Mouse (Mus musculus) adrenal gland, adult 2 months (tissue): ENCODE measurements around the gene Vmn1r175. TPM values are rescaled to one million over a fixed set of nuclear protein-coding genes. Genes with fewer than 3 reads are reported as not detected.
"Not testable (repeated sequence)": the region's sequence is repeated elsewhere in the genome, so short reads cannot be mapped to it uniquely, and the experiment has no call there.

ENCODE experiments used
- DNase-seq: peaks from one replicate; pipeline ENCODE4 v3.0.0; 2021
- long read RNA-seq: library from polyadenylated mRNA; stranded (forward); transcript quantifications from one replicate; pipeline ENCODE4 v2.0.0, GENCODE M21; 2021
- polyA plus RNA-seq: library from polyadenylated mRNA; depleted of rRNA; stranded (reverse); fragments of >200 nt; gene quantifications from 2 replicates; pipeline ENCODE4 v1.2.3, GENCODE M21; 2012; rRNA removed
- total RNA-seq, 2 experiments: library from RNA; stranded (reverse); gene quantifications; 2 replicates each; pipeline ENCODE4 v1.2.3; 2021

The Vmn1r175 gene
- not detected for total RNA-seq
- not detected in 2 replicates for polyA plus RNA-seq
- long read RNA-seq = 0 reads

DNA sequence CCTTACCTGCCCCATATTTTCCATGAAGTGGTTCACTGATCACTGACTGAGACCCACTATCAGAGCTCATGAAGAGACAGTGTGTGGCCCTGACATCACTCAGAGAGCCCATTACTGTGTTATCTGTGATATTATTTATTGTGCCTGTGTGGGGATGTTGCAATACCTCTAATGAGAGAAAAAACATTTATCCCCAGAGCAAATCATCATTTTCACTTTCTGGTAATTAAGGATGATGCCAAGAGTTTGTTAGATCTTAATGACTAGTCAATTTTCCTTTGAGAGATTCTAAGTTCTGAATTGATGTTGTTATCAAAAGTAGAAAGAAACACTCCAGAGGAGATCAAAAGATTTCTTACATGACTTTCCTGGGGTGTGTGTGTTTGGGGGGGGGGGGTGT is at the start of gene Vmn1r175:
Vmn1r175 (minus strand) TSS at position 101 of the 400 bp plus-strand sequence.
- DNase-seq = not testable (repeated sequence)

- DNase-seq = not testable (repeated sequence)
Observed at GRCm38 (mm10) chr7:23837272-23837671, 26.8 kb upstream of the Vmn1r175 start, which contains the start of gene Vmn1r176. Vmn1r176 (minus strand) TSS chr7:23837372.

- no peak for DNase-seq
Observed at GRCm38 (mm10) chr7:23784526-23784925, 25.9 kb downstream of the Vmn1r175 start.

Other genes starting within 250 kb of the Vmn1r175 start
- not detected for gene Vmn1r169, start 235.1 kb downstream of the Vmn1r175 start, total RNA-seq
- gene Vmn1r169, start 235.1 kb downstream of the Vmn1r175 start, polyA plus RNA-seq = not detected in 2 replicates
- not detected for gene Vmn1r170, start 204.5 kb downstream of the Vmn1r175 start, total RNA-seq
- not detected in 2 replicates for gene Vmn1r170, start 204.5 kb downstream of the Vmn1r175 start, polyA plus RNA-seq
- not detected for gene Vmn1r171, start 179.9 kb downstream of the Vmn1r175 start, total RNA-seq
- gene Vmn1r171, start 179.9 kb downstream of the Vmn1r175 start, polyA plus RNA-seq = not detected in 2 replicates
- gene Vmn1r172, start 152.3 kb downstream of the Vmn1r175 start, total RNA-seq = not detected
- not detected in 2 replicates for gene Vmn1r172, start 152.3 kb downstream of the Vmn1r175 start, polyA plus RNA-seq
- gene Vmn1r173, start 109.9 kb downstream of the Vmn1r175 start, total RNA-seq = not detected
- gene Vmn1r173, start 109.9 kb downstream of the Vmn1r175 start, polyA plus RNA-seq = not detected in 2 replicates
- gene Vmn1r174, start 58.4 kb downstream of the Vmn1r175 start, total RNA-seq = not detected
- gene Vmn1r174, start 58.4 kb downstream of the Vmn1r175 start, polyA plus RNA-seq = not detected in 2 replicates
- not detected for gene Vmn1r176, start 26.7 kb upstream of the Vmn1r175 start, total RNA-seq
- not detected in 2 replicates for gene Vmn1r176, start 26.7 kb upstream of the Vmn1r175 start, polyA plus RNA-seq
- gene Vmn1r177, start 55.8 kb upstream of the Vmn1r175 start, total RNA-seq = not detected
- not detected in 2 replicates for gene Vmn1r177, start 55.8 kb upstream of the Vmn1r175 start, polyA plus RNA-seq
- gene Vmn1r178, start 81.4 kb upstream of the Vmn1r175 start, total RNA-seq = not detected
- gene Vmn1r178, start 81.4 kb upstream of the Vmn1r175 start, polyA plus RNA-seq = not detected in 2 replicates
- gene Vmn1r179, start 116.3 kb upstream of the Vmn1r175 start, total RNA-seq = not detected
- not detected in 2 replicates for gene Vmn1r179, start 116.3 kb upstream of the Vmn1r175 start, polyA plus RNA-seq
- not detected for gene Vmn1r180, start 140.0 kb upstream of the Vmn1r175 start, total RNA-seq
- gene Vmn1r180, start 140.0 kb upstream of the Vmn1r175 start, polyA plus RNA-seq = not detected in 2 replicates
- gene Vmn1r181, start 164.0 kb upstream of the Vmn1r175 start, total RNA-seq = not detected
- not detected in 2 replicates for gene Vmn1r181, start 164.0 kb upstream of the Vmn1r175 start, polyA plus RNA-seq
- not detected for gene V1rd19, start 191.0 kb upstream of the Vmn1r175 start, total RNA-seq
- gene V1rd19, start 191.0 kb upstream of the Vmn1r175 start, polyA plus RNA-seq = not detected in 2 replicates
- not detected for gene Vmn1r183, start 242.6 kb upstream of the Vmn1r175 start, total RNA-seq
- not detected in 2 replicates for gene Vmn1r183, start 242.6 kb upstream of the Vmn1r175 start, polyA plus RNA-seq